Mouse (Mus musculus) limb, embryonic 13.5 days (tissue): ENCODE results near the gene Cpsf3. TPM values are rescaled to one million over a fixed set of nuclear protein-coding genes. Genes with fewer than 3 reads are reported as not detected.

Experiments
- ATAC-seq: fragments of 200-750 bp; cut with Nextera tagmentation; 2 replicates; pipeline ENCODE4 v1.8.0; 2017; ENCODE audit warnings: low read depth, moderate number of reproducible peaks, moderate TSS enrichment; ENCODE audit not compliant: low FRiP score
- H3K27ac ChIP-seq: fragments of 300-500 bp; sonication (generic); 2 replicates; pipeline ENCODE4 v1.5.1; 2015; ENCODE audit warnings: inconsistent platforms, mild to moderate bottlenecking, moderate library complexity
- H3K27me3 ChIP-seq: fragments of 300-500 bp; sonication (generic); 2 replicates; pipeline ENCODE4 v1.6.1; 2015; ENCODE audit warnings: mild to moderate bottlenecking, inconsistent platforms
- H3K36me3 ChIP-seq: fragments of 300-500 bp; sonication (generic); 2 replicates; pipeline ENCODE4 v1.6.1; 2015; ENCODE audit warnings: inconsistent platforms, mild to moderate bottlenecking, moderate library complexity
- H3K4me1 ChIP-seq: fragments of 300-500 bp; sonication (generic); 2 replicates; pipeline ENCODE4 v1.6.1; 2015; ENCODE audit warnings: inconsistent platforms
- H3K4me2 ChIP-seq: fragments of 300-500 bp; sonication (generic); replicated peaks from 2 replicates; pipeline ENCODE4 v1.6.1; 2015; ENCODE audit warnings: inconsistent platforms, mild to moderate bottlenecking, moderate library complexity
- H3K4me3 ChIP-seq: fragments of 300-500 bp; sonication (generic); 2 replicates; pipeline ENCODE4 v1.5.1; 2015; ENCODE audit warnings: moderate library complexity, mild to moderate bottlenecking, inconsistent platforms
- H3K9ac ChIP-seq: fragments of 300-500 bp; sonication (generic); 2 replicates; pipeline ENCODE4 v1.6.1; 2015; ENCODE audit warnings: mild to moderate bottlenecking, inconsistent platforms
- H3K9me3 ChIP-seq: fragments of 300-500 bp; sonication (generic); 2 replicates; pipeline ENCODE4 v1.6.1; 2016; ENCODE audit warnings: inconsistent platforms
- WGBS: fragments of 180-500 bp; shearing (Covaris S2); methylation state at CpG from one replicate; pipeline ENCODE4 v1.1.7; 2015; 5-methylcytosine and 5-hydroxymethylcytosine counted together
- polyA plus RNA-seq: library from polyadenylated mRNA; unstranded; fragments of >200 nt; fragmentation: Nextera tagmentation; extraction: Ambion mirVana; gene quantifications from 2 replicates; pipeline ENCODE4 v1.2.1, GENCODE M21; 2015

Gene Cpsf3
- polyA plus RNA-seq, 1 experiment from 2014 or later: 114 TPM

GRCm38 (mm10) chr12:21301932-21302331, 16.7 kb downstream of the Cpsf3 start:
- H3K36me3 ChIP-seq: peaks cover 86% of the 10 kb centered on the region
- H3K4me1 ChIP-seq: no peaks in the 10 kb centered on the region
- H3K27ac ChIP-seq: no peak overlapping the region
- no peak overlapping the region for H3K4me2 ChIP-seq
- no peak overlapping the region for H3K4me3 ChIP-seq
- no peaks in the 10 kb centered on the region for H3K27me3 ChIP-seq
- 91% methylated on average over 8 of the region's 8 CpGs for WGBS
- no peaks in the 10 kb centered on the region for H3K9me3 ChIP-seq
- ATAC-seq: no peak
- no peak overlapping the region for H3K9ac ChIP-seq

- Histone ChIP-seq H3K4me3 (no peak overlapping the region), H3K9ac (no peak overlapping the region), H3K27me3 (no peaks in the 10 kb centered on the region), H3K4me2 (no peak overlapping the region), H3K36me3 (peaks cover 86% of the 10 kb centered on the region), H3K27ac (no peak overlapping the region), H3K9me3 (no peaks in the 10 kb centered on the region), H3K4me1 (no peaks in the 10 kb centered on the region)
- no peak for ATAC-seq
- WGBS: 91% methylated on average over 5 of the region's 5 CpGs
Observed at GRCm38 (mm10) chr12:21302361-21302783, 17.2 kb downstream of the Cpsf3 start.

- Histone ChIP-seq H3K4me2 (no peak overlapping the region), H3K27me3 (no peaks in the 10 kb centered on the region), H3K4me3 (no peak overlapping the region), H3K36me3 (peaks cover 92% of the 10 kb centered on the region), H3K9me3 (no peaks in the 10 kb centered on the region), H3K9ac (no peak overlapping the region), H3K4me1 (no peaks in the 10 kb centered on the region), H3K27ac (no peak overlapping the region)
- WGBS: 95% methylated on average over 4 of the region's 4 CpGs
- ATAC-seq: no peak
Observed at GRCm38 (mm10) chr12:21305741-21306140, 20.6 kb downstream of the Cpsf3 start.

- Histone ChIP-seq H3K27ac (no peak overlapping the region), H3K4me1 (no peaks in the 10 kb centered on the region), H3K9me3 (no peaks in the 10 kb centered on the region), H3K27me3 (no peaks in the 10 kb centered on the region), H3K9ac (no peak overlapping the region), H3K36me3 (peaks cover 94% of the 10 kb centered on the region), H3K4me2 (no peak overlapping the region), H3K4me3 (no peak overlapping the region)
- ATAC-seq: peak; percentile 60; the same call in 1 of the 2 replicates
- WGBS: 61% methylated on average over 4 of the region's 4 CpGs
Observed at GRCm38 (mm10) chr12:21306721-21307120, 21.5 kb downstream of the Cpsf3 start.

GRCm38 (mm10) chr12:21312201-21312600, 27.0 kb downstream of the Cpsf3 start:
- H3K4me3 ChIP-seq: no peak overlapping the region

DNA sequence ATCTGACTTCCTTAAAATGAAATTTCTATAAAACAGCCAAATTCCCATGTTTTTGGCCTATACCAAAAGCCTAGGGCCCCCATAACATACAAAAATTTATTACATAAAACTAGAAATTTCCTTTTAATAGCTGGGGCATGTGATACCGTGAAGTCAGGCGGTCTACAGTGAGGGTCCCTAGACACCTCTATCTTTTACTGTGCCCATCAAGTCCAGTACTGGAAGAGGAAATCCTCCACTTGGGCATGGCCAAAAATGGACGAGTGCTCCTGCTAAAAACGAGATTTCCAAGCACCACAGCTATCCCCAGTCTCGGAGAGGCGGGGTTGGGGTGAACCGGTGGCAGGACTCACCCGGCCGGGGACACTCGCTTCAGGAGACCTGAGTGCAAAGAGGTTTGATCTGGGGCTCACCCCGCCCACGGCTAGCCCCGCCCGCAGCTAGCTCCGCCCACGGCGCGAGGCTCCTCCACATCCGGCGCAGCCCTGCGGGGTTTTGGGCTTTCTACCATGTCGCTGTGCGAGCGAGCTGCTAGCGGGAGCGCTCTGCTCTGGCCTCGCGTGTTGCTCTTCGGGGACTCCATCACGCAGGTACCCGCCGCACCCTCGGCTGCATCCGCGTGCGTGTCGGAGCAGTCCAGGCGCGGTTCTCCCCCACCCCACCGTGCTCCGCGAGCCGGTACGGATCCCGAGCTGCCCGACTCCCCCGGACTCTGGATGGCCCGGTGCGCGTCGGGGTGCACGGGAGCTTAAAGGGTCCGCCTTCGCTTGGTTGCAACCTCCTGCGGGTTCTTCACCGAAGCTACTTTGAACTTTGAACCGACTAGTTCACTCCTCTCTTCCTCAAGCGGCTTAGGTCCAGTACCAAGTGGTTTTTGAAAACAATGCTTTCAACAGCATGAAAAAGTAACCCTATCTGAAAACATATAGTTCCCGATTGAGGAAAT, 31.0 kb downstream of the Cpsf3 start, which contains the start of gene Iah1:
Iah1 (plus strand) TSS at position 467 of the 946 bp plus-strand sequence.
- peak within 1 kb of the TSS; percentile 69 for H3K4me2 ChIP-seq
- no peaks in the 10 kb centered on the region for H3K27me3 ChIP-seq
- H3K27ac ChIP-seq: peak within 1 kb of the TSS; percentile 64; the same call in 1 of the 2 replicates
- H3K9ac ChIP-seq: peak within 1 kb of the TSS; percentile 77
- peaks cover 68% of the 10 kb centered on the region for H3K36me3 ChIP-seq
- H3K4me3 ChIP-seq: peak within 1 kb of the TSS; percentile 62
- 3% methylated on average over 59 of the region's 59 CpGs for WGBS
- peaks cover 6% of the 10 kb centered on the region; the same call in 1 of the 2 replicates for H3K4me1 ChIP-seq
- H3K9me3 ChIP-seq: no peaks in the 10 kb centered on the region
- ATAC-seq: peak; percentile 93

More at GRCm38 (mm10) chr12:21312201-21312600, 27.0 kb downstream of the Cpsf3 start:
- Histone ChIP-seq H3K4me1 (peaks cover 5% of the 10 kb centered on the region; the same call in 1 of the 2 replicates), H3K27ac (no peak overlapping the region), H3K9ac (no peak overlapping the region), H3K4me2 (no peak overlapping the region), H3K36me3 (peaks cover 79% of the 10 kb centered on the region), H3K9me3 (no peaks in the 10 kb centered on the region), H3K27me3 (no peaks in the 10 kb centered on the region)
- whole genome bisulfite sequencing: 95% methylated on average over 5 of the region's 5 CpGs
- ATAC-seq: no peak

DNA sequence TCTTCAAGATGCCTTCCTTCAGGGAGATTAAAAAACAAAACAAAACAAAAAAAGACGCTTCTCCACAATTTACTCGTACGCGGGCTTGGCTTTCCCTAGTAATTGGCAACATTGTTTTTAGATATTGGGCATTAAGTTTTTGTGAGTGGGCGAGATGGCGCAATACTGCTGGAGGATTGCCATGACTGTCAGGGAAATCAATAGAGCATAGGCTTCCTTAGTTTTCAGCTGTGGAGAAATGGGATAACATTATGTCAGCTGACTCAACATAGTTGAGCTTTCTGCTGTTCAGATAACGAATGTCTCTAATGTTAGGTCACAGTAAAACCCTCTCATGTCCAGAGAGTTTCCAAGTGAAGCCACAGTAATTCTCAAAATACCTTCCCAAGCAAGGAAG, 31.7 kb downstream of the Cpsf3 start:
- Histone ChIP-seq H3K27ac (no peak overlapping the region), H3K4me1 (peaks cover 6% of the 10 kb centered on the region; the same call in 1 of the 2 replicates), H3K9me3 (no peaks in the 10 kb centered on the region), H3K4me2 (peak overlapping the region; percentile 69), H3K27me3 (no peaks in the 10 kb centered on the region), H3K36me3 (peaks cover 65% of the 10 kb centered on the region), H3K9ac (peak overlapping the region; percentile 77), H3K4me3 (peak overlapping the region; percentile 62)
- ATAC-seq: no peak
- 34% methylated on average over 7 of the region's 7 CpGs for WGBS

DNA sequence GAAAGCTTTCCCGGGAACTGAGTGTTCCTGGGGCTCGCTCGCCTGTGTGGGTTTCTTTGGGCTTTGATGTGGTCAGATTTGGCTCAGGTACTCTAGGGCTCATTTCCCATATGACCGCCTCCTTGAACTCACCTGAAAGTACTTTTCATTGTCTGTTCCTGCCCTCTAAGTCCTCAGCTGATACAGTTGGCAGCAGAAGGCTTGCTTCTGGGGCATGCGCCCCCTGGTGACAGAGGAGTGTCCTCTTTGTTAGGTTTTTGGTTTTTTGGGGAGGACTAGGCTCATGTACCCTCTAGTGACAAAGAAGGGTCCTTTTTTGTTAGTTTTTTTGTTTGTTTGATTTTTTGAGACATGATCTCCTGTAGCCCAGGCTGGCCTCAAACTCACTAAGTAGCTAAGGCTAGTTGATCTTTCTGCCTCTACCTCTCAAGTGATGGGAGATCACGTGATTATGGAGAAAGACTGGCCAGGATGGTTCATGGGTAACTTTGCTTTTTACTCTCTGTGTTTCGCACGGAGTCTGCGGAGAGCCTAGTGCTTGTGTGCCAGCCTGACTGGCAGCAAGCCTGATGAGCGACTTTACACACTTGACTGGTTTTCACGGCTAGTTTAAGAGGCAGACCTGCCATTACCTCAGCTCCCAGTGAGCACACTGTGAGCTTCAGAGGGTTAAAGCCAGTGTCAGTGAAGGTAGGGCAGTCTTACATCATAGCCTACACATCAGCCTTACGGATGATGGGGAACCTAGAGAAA, 33.1 kb downstream of the Cpsf3 start:
- Histone ChIP-seq H3K9ac (no peak overlapping the region), H3K9me3 (no peaks in the 10 kb centered on the region), H3K4me1 (peaks cover 6% of the 10 kb centered on the region; the same call in 1 of the 2 replicates), H3K27me3 (no peaks in the 10 kb centered on the region), H3K4me2 (no peak overlapping the region), H3K36me3 (peaks cover 67% of the 10 kb centered on the region), H3K27ac (no peak overlapping the region), H3K4me3 (no peak overlapping the region)
- ATAC-seq: no peak
- WGBS: 76% methylated on average over 12 of the region's 12 CpGs

- Histone ChIP-seq H3K9ac (no peak overlapping the region), H3K4me1 (peaks cover 6% of the 10 kb centered on the region; the same call in 1 of the 2 replicates), H3K4me2 (no peak overlapping the region), H3K36me3 (peaks cover 63% of the 10 kb centered on the region), H3K9me3 (no peaks in the 10 kb centered on the region), H3K4me3 (no peak overlapping the region), H3K27ac (no peak overlapping the region), H3K27me3 (no peaks in the 10 kb centered on the region)
- WGBS: 86% methylated on average over 4 of the region's 4 CpGs
- no peak for ATAC-seq
Observed at GRCm38 (mm10) chr12:21320317-21320716, 35.1 kb downstream of the Cpsf3 start.

GRCm38 (mm10) chr12:21321170-21321569, 36.0 kb downstream of the Cpsf3 start:
- no peaks in the 10 kb centered on the region for H3K27me3 ChIP-seq
- ATAC-seq: no peak
- 82% methylated on average over 9 of the region's 9 CpGs for WGBS
- H3K36me3 ChIP-seq: peaks cover 70% of the 10 kb centered on the region
- no peaks in the 10 kb centered on the region for H3K9me3 ChIP-seq
- no peak overlapping the region for H3K4me2 ChIP-seq
- peaks cover 6% of the 10 kb centered on the region; the same call in 1 of the 2 replicates for H3K4me1 ChIP-seq
- H3K27ac ChIP-seq: no peak overlapping the region
- H3K9ac ChIP-seq: no peak overlapping the region
- no peak overlapping the region for H3K4me3 ChIP-seq

DNA sequence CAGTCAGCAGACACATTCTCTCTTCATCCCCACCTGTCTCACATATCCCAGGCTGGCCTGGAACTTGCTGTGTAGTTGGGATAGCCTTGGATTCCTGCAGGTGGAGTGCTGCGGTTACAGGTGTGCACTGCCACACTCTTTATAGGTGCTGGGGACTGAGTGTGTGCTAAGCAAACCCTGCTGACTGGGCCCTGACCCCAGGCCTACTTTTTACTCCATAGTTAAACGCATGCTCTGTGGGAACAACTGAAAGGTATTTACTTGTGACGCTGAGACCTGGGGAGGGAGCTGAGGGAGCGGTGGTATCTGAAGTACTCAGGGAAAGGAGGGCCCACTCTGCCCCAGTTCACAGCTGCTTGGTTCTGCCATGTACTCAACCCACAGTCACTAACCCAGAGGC, 37.1 kb downstream of the Cpsf3 start:
- 90% methylated on average over 4 of the region's 4 CpGs for WGBS
- Histone ChIP-seq H3K4me2 (no peak overlapping the region), H3K4me1 (0 out of 2 replicates have a peak, but pooled peaks cover under 1% of the 10 kb centered on the region), H3K27ac (no peak overlapping the region), H3K9me3 (no peaks in the 10 kb centered on the region), H3K27me3 (no peaks in the 10 kb centered on the region), H3K4me3 (no peak overlapping the region), H3K9ac (no peak overlapping the region), H3K36me3 (peaks cover 80% of the 10 kb centered on the region)
- no peak for ATAC-seq

DNA sequence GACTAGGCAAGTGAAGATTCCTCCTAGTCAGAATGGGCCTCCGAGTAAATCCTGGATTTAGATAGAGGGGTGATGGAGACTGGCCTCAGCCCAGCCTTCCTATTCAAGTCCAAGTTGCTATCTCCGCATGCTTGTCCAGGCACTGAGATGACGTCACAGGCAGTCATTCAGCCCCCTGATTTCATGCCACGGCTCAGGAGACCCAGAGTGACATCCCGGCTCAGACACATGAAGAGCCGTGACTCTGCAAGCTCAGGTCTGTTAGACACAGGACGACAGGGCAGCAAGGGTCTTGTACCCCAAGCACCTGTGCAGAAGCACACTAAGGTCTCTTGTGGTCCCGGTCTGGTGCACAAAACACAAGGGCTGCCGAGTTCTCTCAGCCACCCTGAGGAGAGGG, 37.7 kb downstream of the Cpsf3 start:
- Histone ChIP-seq H3K4me1 (no peaks in the 10 kb centered on the region), H3K4me2 (no peak overlapping the region), H3K4me3 (no peak overlapping the region), H3K9me3 (no peaks in the 10 kb centered on the region), H3K27ac (no peak overlapping the region), H3K27me3 (no peaks in the 10 kb centered on the region), H3K9ac (no peak overlapping the region), H3K36me3 (peaks cover 86% of the 10 kb centered on the region)
- 88% methylated on average over 9 of the region's 9 CpGs for WGBS
- no peak for ATAC-seq
